Mouse (Mus musculus): ENCODE results near the gene Prmt8.

The Prmt8 gene

DNA sequence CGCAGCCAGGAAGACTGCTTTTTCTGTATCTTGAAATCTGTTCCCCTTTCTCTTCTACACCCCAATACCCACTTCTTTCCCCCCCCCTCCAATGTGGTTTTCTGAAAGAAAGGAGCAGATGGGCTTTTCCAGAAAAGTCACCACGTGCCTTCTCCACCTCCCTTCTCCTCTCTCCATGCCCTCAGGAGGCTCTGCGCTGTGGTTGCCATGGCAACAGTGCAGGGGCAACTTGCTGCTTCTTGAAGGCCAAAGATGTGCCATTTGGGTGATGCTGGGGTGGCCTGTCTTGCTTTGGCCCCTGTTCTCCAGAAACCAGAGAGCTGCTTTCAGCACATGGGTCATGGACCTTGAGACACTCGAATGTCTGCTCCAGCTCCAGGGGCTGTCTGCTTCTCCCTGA, 100.0 kb downstream of the Prmt8 start:
- no peak for DNase-seq (ENCODE audit: low spot score in 2 of 2)

DNA sequence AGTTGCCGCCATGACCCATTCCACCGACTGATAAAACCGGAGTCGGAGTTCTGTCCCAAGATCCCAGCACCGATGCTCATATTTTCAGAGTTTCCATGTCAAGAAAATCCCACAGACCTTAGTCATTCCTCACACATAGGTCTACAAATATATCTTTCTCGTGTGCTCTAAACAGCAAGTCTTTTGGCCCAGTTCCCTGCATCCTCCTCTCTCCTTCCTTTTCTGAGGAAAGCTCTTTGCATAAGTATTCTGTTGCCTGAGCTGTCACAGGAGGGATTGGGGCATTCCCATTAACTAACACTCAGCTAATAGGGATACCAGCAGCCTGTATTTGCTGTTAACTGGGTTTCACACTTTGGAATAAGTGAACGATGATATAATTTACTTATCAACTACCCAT, 106.0 kb downstream of the Prmt8 start:
- no peak for DNase-seq (ENCODE audit: low spot score in 2 of 2)

GRCm38 (mm10) chr6:127661717-127662292, 107.5 kb downstream of the Prmt8 start:
- no peak for DNase-seq (ENCODE audit: low spot score in 2 of 2)

GRCm38 (mm10) chr6:127659966-127660365, 109.3 kb downstream of the Prmt8 start:
- DNase-seq (ENCODE audit: low spot score in 2 of 2), result no peak

GRCm38 (mm10) chr6:127659472-127659871, 109.8 kb downstream of the Prmt8 start:
- no peak for DNase-seq (ENCODE audit: low spot score in 2 of 2)

- no peak for DNase-seq (ENCODE audit: low spot score in 2 of 2)
Observed at GRCm38 (mm10) chr6:127657152-127657551, 112.1 kb downstream of the Prmt8 start.

DNA sequence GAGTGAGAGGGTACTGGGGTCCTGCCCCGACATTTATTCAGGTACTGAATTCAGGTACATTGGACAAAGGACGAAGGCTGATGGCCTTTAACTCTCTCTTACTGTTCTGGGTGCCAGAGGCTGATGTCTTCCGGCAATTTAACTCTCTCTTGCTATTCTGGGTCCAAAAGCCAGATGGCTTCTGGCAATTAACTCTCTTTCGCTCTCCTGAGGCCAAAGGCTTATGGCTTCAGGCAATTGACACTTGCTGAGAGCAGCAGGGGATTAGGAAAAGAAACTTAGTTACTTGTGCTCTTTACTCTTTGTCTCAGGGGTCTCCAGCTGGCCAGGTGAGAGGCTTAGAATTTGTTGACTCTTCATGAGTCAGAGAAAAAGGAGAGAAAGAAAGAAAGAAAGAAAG, 113.3 kb downstream of the Prmt8 start:
- DNase-seq (ENCODE audit: low spot score in 2 of 2), result no peak

DNA sequence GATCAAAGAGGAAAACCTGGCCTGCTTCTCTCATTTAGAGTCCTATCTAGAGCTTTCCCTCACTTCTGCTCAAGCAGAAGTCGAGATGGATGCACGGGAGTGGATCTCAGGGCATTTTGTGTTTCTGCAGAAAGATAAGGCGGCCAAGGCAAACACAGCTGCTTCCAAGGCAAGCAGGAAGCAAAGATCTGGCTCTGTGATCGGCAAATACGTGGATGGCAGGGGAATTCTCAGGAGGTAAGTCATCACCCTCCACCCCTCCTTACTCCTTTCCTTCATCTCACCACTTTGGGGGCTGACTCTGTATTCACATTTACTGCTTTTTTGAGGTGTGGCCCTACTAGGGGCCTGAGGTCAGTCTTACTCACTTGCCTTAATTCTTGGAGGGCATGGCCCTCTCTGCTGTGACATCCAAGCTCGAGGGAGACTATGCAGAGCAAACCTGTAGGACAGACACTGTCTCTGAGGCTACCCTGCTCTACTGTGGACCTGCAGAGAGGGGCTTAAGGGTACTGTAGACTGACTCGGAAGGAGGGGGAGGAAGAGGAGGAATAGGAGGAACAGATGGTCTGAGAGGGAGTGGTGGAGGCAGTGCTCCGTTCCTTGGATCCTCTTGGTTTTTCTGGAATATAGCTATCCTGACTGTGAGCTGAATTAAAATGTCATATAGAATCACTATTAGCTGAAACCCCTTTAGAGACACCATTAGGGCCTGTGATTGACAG, 128.0 kb downstream of the Prmt8 start:
- no peak for DNase-seq (ENCODE audit: low spot score in 2 of 2)
